Mouse (Mus musculus) adrenal gland, adult 10 weeks (tissue): ENCODE measurements around the gene Armc8. TPM values are rescaled to one million over a fixed set of nuclear protein-coding genes. Genes with fewer than 3 reads are reported as not detected.

ENCODE experiments used
- polyA plus RNA-seq: library from polyadenylated mRNA; stranded (reverse); fragments of 350-450 nt; fragmentation: Illumina TruSeq; extraction: RNeasy Lipid Tissue Mini Kit (QIAGEN cat#74804); gene quantifications from one replicate; pipeline ENCODE4 v1.2.3, GENCODE M21; 2014; ENCODE audit warnings: low read depth, low replicate concordance

Gene Armc8
- 60.4 TPM for polyA plus RNA-seq

GRCm38 (mm10) chr9:99568347-99569070 lies at the start of gene Armc8:
TSS of gene Armc8 (minus strand) at chr9:99568899.

GRCm38 (mm10) chr9:99612202-99612601 lies 43.5 kb upstream of the Armc8 start, which contains the start of gene A4gnt:
TSS of gene A4gnt (plus strand) at chr9:99612502.

GRCm38 (mm10) chr9:99575677-99576480 lies 7.2 kb upstream of the Armc8 start, which contains the start of gene Dbr1:
TSS of gene Dbr1 (plus strand) at chr9:99575799.

GRCm38 (mm10) chr9:99451161-99451560 lies 117.5 kb downstream of the Armc8 start, which contains the start of gene Nme9:
TSS of gene Nme9 (plus strand) at chr9:99451475.

GRCm38 (mm10) chr9:99437031-99437764 lies 131.5 kb downstream of the Armc8 start, which contains the start of gene Mras:
TSS of gene Mras (minus strand) at chr9:99437381.

Other genes starting within 250 kb of the Armc8 start
- gene Esyt3, start 210.3 kb downstream of the Armc8 start, polyA plus RNA-seq = 0.12 TPM
- 25.8 TPM for gene Mras, start 131.5 kb downstream of the Armc8 start, polyA plus RNA-seq
- gene Nme9, start 117.4 kb downstream of the Armc8 start, polyA plus RNA-seq = not detected
- 29.5 TPM for gene Dbr1, start 6.9 kb upstream of the Armc8 start, polyA plus RNA-seq
- not detected for gene A4gnt, start 43.6 kb upstream of the Armc8 start, polyA plus RNA-seq
- 1.3 TPM for gene Dzip1l, start 60.6 kb upstream of the Armc8 start, polyA plus RNA-seq
- gene Cldn18, start 148.4 kb upstream of the Armc8 start, polyA plus RNA-seq = not detected